Mouse (Mus musculus): ENCODE results near the gene Zfp142. TPM values are rescaled to one million over a fixed set of nuclear protein-coding genes. Genes with fewer than 3 reads are reported as not detected.

Gene Zfp142
- 22.9 and 26.7 TPM in 2 replicates for total RNA-seq (2023)

GRCm38 (mm10) chr1:74587773-74588445, at the start of gene Zfp142, which contains the start of gene Bcs1l:
Zfp142 (minus strand) TSS chr1:74588246.
Bcs1l (plus strand) TSS chr1:74588289.

GRCm38 (mm10) chr1:74601267-74601962, 13.4 kb upstream of the Zfp142 start, which contains the start of the genes Rnf25 and Stk36:
Rnf25 (minus strand) TSS chr1:74601397.
Stk36 (plus strand) TSS chr1:74601445.

GRCm38 (mm10) chr1:74544184-74544583, 43.9 kb downstream of the Zfp142 start, which contains the start of gene Usp37:
Usp37 (minus strand) TSS chr1:74544284.

GRCm38 (mm10) chr1:74542451-74542961, 45.5 kb downstream of the Zfp142 start, which contains the start of gene Plcd4:
Plcd4 (plus strand) TSS chr1:74542888.

Other genes starting within 250 kb of the Zfp142 start
- gene Catip, start 226.1 kb downstream of the Zfp142 start, total RNA-seq (2023) = not detected in 2 replicates
- gene Slc11a1, start 213.1 kb downstream of the Zfp142 start, total RNA-seq (2023) = 247 and 304 TPM in 2 replicates
- 141 and 163 TPM in 2 replicates for gene Ctdsp1, start 196.7 kb downstream of the Zfp142 start, total RNA-seq (2023)
- 0.88 TPM in 1 of 2 replicates, not detected in the other for gene Vil1, start 178.9 kb downstream of the Zfp142 start, total RNA-seq (2023)
- 22.2 and 23.0 TPM in 2 replicates for gene Cnot9, start 82.2 kb downstream of the Zfp142 start, total RNA-seq (2023)
- 0.41 TPM in 1 of 2 replicates, not detected in the other for gene Plcd4, start 45.4 kb downstream of the Zfp142 start, total RNA-seq (2023)
- 19.3 and 22.6 TPM in 2 replicates for gene Usp37, start 44.0 kb downstream of the Zfp142 start, total RNA-seq (2023)
- gene Bcs1l, start within 50 bp of the Zfp142 start, total RNA-seq (2023) = 5.9 and 7.7 TPM in 2 replicates
- gene Rnf25, start 13.2 kb upstream of the Zfp142 start, total RNA-seq (2023) = 42.8 and 46.0 TPM in 2 replicates
- gene Stk36, start 13.2 kb upstream of the Zfp142 start, total RNA-seq (2023) = 2.0 and 2.9 TPM in 2 replicates
- 9.4 and 11.9 TPM in 2 replicates for gene Ttll4, start 73.5 kb upstream of the Zfp142 start, total RNA-seq (2023)
- 20.6 and 24.9 TPM in 2 replicates for gene Cyp27a1, start 125.3 kb upstream of the Zfp142 start, total RNA-seq (2023)
- gene Prkag3, start 161.0 kb upstream of the Zfp142 start, total RNA-seq (2023) = not detected in 2 replicates
- gene Wnt6, start 183.6 kb upstream of the Zfp142 start, total RNA-seq (2023) = 0.48 and 0.88 TPM in 2 replicates
- not detected in 2 replicates for gene Wnt10a, start 203.3 kb upstream of the Zfp142 start, total RNA-seq (2023)